Mouse (Mus musculus) erythroblast, embryonic 14.5 days (primary cell): ENCODE results near the gene Akt1s1.

ENCODE experiments used
- GATA1 ChIP-seq: IDR thresholded peaks from 2 replicates; pipeline ENCODE4 v1.6.1; 2012; ENCODE audit warnings: low read length, inconsistent platforms, mixed read lengths
- TAL1 ChIP-seq: IDR thresholded peaks from 3 replicates; pipeline ENCODE4 v1.6.1; 2012; ENCODE audit warnings: low read length, inconsistent platforms, mixed read lengths

- no peak for TF ChIP-seq GATA1
- no peak for TF ChIP-seq TAL1
These were observed 3.8 kb upstream of the Akt1s1 start for GRCm38 (mm10) chr7:44845006-44845405.
